Mouse (Mus musculus): ENCODE measurements around the gene C1qtnf3.

- TF ChIP-seq CTCF (IDR thresholded peaks at IDR 0.05; ENCODE audit: low read depth, low read length) (no peak), POLR2A (IDR thresholded peaks at IDR 0.05; ENCODE audit: extremely low read depth, insufficient read depth, low read length) (no peak)
Measured at GRCm38 (mm10) chr15:11014931-11015330, 62.8 kb downstream of the C1qtnf3 start.
